Mouse (Mus musculus): Measurements from ENCODE around the gene E130308A19Rik. TPM values are rescaled to one million over a fixed set of nuclear protein-coding genes. Genes with fewer than 3 reads are reported as not detected.

The E130308A19Rik gene
- polyA plus RNA-seq, 1 experiment from 2014 or later, result 55.3 TPM

DNA sequence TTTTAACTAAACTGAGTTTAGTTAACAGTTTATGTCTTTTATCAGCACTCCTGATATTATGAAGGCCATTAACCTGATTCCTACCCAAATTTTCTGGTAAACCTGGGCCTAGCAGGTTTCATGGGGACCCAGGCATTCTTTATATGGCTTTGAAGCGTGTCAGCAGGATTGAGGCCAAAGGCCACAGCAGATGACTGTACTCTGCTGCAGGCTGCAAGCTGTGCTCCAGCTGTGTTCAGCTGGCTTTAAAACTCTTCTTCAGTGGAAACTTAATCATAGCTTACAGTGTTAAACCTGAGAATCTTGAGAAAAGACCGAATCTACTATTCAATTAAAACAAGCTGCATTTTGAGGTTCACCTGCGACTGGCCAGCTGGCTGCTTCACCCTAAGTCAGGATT is 71.9 kb downstream of the E130308A19Rik start:
- Histone ChIP-seq H3K4me3 (replicated peaks) (no peak overlapping the region), H3K9ac (no peak overlapping the region)
- no peak for ATAC-seq (ENCODE audit: low FRiP score)

DNA sequence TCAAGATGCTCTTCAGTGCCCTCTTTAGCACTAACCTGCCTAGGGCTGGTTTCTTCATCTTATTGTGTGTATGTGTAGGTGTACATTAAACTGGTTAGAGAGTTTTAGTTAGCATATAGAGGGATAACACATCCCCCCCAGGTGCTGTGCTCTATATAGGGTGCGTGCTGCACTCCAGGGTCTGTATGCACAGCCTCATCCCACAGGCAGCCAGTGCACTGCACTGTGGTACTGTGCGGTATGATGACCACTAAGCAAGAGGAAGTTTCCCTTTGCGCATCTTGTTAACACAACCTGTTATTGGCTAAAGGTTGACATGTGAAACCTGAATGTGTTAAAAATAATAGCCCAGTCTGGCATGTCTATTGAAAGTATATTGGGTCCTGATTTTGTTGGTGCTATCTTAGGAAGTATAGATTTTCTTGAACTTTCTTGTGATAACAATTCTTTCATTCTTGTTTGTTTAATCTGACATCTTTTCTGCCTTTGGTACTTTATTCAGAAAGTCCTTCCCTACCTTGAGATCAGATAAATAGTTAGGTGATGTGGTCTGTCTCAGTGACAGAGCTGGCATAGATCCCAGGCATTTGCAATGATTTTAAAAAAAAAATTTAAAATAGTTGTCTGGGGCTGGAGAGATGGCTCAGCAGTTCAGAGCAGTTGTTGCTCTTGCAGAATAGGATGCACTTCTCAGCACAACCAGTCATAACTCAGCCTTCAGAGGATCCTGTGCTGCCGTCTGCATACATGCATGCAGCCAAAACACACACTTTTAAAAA is 73.2 kb downstream of the E130308A19Rik start:
- H3K27ac ChIP-seq, result no peak overlapping the region
- no peaks in the 10 kb centered on the region for H3K36me3 ChIP-seq (replicated peaks)
- H3K9ac ChIP-seq, result no peak overlapping the region
- no peaks in the 10 kb centered on the region for H3K27me3 ChIP-seq
- 96% methylated on average over 4 of the region's 4 CpGs for WGBS
- no peaks in the 10 kb centered on the region; the same call in 1 of the 2 replicates for H3K4me1 ChIP-seq
- H3K4me2 ChIP-seq, result no peak overlapping the region
- no peaks in the 10 kb centered on the region for H3K9me3 ChIP-seq
- no peak for ATAC-seq (ENCODE audit: low FRiP score)
- no peak overlapping the region for H3K4me3 ChIP-seq (replicated peaks)

More for the DNA sequence above, 71.9 kb downstream of the E130308A19Rik start:
- 68% methylated on average over 3 of the region's 3 CpGs for WGBS
- Histone ChIP-seq H3K36me3 (replicated peaks) (no peaks in the 10 kb centered on the region), H3K4me1 (no peaks in the 10 kb centered on the region; the same call in 1 of the 2 replicates), H3K9me3 (no peaks in the 10 kb centered on the region), H3K4me2 (no peak overlapping the region), H3K27ac (no peak overlapping the region), H3K27me3 (no peaks in the 10 kb centered on the region)

DNA sequence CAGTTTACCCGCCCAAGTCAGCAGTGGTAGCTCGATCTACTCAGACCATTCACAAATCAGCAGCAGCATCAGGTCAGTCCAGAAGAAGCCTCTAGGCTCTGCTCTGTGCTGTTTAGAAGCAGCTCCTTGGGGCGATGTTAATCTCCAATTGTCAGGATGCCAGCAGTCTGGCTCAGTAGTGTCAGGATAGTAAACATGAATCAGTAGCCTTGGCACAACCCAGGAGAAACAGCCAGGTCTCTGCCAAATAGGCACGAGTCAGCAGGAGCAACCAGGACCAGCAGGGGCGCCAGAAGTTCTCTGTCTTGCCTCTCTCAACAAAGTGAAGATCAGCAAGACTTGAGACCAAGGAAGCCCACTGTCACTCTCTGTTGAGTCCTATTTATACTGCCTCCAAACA is 83.3 kb downstream of the E130308A19Rik start:
- Histone ChIP-seq H3K4me1 (peaks cover 23% of the 10 kb centered on the region; the same call in 1 of the 2 replicates), H3K27ac (no peak overlapping the region), H3K4me3 (replicated peaks) (no peak overlapping the region), H3K9ac (no peak overlapping the region), H3K9me3 (no peaks in the 10 kb centered on the region), H3K27me3 (no peaks in the 10 kb centered on the region), H3K4me2 (no peak overlapping the region), H3K36me3 (replicated peaks) (no peaks in the 10 kb centered on the region)
- 85% methylated on average over 5 of the region's 5 CpGs for WGBS
- ATAC-seq (ENCODE audit: low FRiP score), result no peak

DNA sequence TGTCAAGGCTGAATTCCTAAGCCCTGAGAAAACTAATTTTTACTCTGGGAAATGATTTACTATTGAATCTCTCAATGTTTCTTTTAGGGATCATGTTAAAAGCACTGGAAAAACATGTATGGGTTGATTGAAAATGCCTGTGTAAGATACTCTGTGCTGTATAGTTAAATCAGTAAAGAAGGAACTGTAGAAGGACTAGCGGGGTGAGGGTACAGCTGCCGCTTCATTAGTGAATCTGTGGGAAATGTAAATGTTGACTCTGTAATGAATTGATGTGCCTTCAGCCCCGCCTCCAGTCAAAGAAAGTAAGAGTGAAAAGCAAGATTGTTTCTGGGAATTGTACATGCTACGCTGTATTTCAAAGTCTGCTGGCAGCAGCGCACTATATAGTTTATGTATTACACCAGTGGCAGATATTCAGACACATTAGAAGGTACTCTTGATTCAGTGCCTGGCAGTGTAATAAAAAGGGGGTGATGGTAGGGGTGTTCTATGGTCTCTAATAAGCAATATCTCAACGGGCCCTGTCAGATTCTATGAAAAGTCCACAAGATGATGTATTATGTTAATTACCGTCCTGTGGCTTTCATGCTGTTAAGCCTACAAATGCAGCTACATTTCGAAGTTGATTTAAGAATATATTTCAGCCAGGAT is 84.9 kb downstream of the E130308A19Rik start:
- Histone ChIP-seq H3K27ac (peak overlapping the region; percentile 65; the same call in 1 of the 2 replicates), H3K4me3 (replicated peaks) (no peak overlapping the region), H3K9ac (no peak overlapping the region), H3K9me3 (no peaks in the 10 kb centered on the region), H3K27me3 (no peaks in the 10 kb centered on the region), H3K4me2 (no peak overlapping the region), H3K36me3 (replicated peaks) (no peaks in the 10 kb centered on the region), H3K4me1 (peaks cover 34% of the 10 kb centered on the region)
- WGBS, result 50% methylated on average over 8 of the region's 8 CpGs
- 0 out of 2 replicates have a peak, but pooled peaks have one; percentile 46 for ATAC-seq (ENCODE audit: low FRiP score)

DNA sequence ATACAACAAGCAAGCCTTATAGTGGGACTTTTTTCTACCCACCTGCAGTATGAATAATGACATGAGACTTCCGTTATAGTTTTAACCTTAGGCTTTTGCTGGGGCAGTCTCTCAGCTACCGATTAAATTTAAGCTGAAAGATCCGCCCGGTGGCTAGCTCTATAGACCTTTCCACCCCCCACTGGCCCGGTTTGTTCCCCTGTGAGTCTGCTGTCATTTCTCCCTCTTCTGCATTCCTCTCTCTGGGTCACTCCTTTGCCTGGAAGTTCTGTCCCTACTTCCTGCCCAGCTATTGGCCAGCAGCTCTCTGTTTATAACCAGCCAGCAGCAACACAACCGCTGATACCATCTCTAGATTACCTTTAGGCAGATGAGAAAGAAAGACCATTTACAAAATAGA is 86.4 kb downstream of the E130308A19Rik start:
- Histone ChIP-seq H3K4me1 (peaks cover 35% of the 10 kb centered on the region), H3K4me2 (no peak overlapping the region), H3K36me3 (replicated peaks) (no peaks in the 10 kb centered on the region), H3K9me3 (no peaks in the 10 kb centered on the region), H3K27me3 (no peaks in the 10 kb centered on the region), H3K9ac (no peak overlapping the region), H3K27ac (no peak overlapping the region), H3K4me3 (replicated peaks) (no peak overlapping the region)
- WGBS, result 55% methylated on average over 6 of the region's 6 CpGs
- no peak for ATAC-seq (ENCODE audit: low FRiP score)

DNA sequence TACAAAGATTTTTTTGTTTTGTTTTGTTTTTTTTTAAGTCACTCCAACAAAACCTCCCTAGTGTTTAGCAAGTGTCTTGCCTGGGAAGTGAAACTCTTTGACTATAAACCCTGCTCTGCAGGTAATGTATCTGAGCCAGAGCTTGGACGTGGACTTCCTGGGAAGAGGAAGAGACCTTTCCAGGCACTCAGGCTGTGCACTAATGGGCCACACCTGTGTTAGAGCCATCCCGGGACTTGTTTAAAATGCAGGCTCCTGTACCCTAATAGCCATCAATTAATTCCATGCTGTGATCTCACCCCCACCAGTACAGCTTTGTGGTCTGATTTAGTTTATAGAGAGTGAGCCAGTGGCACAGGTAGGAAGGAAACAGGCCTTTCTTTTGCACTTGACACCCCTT is 86.9 kb downstream of the E130308A19Rik start:
- no peak overlapping the region for H3K27ac ChIP-seq
- H3K9ac ChIP-seq, result no peak overlapping the region
- ATAC-seq (ENCODE audit: low FRiP score), result no peak
- no peaks in the 10 kb centered on the region for H3K9me3 ChIP-seq
- H3K4me1 ChIP-seq, result peaks cover 35% of the 10 kb centered on the region
- H3K4me2 ChIP-seq, result no peak overlapping the region
- WGBS, result 50% methylated on average over 2 of the region's 2 CpGs
- H3K4me3 ChIP-seq (replicated peaks), result no peak overlapping the region
- no peaks in the 10 kb centered on the region for H3K36me3 ChIP-seq (replicated peaks)
- no peaks in the 10 kb centered on the region for H3K27me3 ChIP-seq

DNA sequence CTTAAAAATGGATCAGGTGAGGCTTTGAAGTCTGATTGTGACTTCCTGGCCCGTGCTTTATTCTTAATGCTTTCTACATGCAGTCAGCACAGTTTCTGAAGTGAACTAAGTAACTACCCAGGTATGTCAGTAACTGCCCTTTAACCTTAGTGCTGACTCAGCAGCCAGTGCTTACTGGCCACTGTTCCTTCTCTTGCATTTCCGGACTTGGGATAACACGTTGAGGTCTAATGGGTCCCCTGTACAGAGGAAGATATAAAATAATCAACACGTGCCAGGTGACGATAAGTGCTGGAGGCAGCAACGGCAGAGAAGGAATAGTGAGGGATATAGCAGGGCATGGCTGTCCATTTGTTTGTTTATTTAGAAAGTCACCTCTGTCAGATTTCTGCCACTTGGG is 88.5 kb downstream of the E130308A19Rik start:
- H3K9ac ChIP-seq, result no peak overlapping the region
- no peak for ATAC-seq (ENCODE audit: low FRiP score)
- peaks cover under 1% of the 10 kb centered on the region; the same call in 1 of the 2 replicates for H3K36me3 ChIP-seq (replicated peaks)
- no peak overlapping the region for H3K4me2 ChIP-seq
- WGBS, result 91% methylated on average over 6 of the region's 6 CpGs
- H3K27ac ChIP-seq, result no peak overlapping the region
- no peak overlapping the region for H3K4me3 ChIP-seq (replicated peaks)
- H3K4me1 ChIP-seq, result peaks cover 37% of the 10 kb centered on the region
- H3K27me3 ChIP-seq, result no peaks in the 10 kb centered on the region
- H3K9me3 ChIP-seq, result no peaks in the 10 kb centered on the region

DNA sequence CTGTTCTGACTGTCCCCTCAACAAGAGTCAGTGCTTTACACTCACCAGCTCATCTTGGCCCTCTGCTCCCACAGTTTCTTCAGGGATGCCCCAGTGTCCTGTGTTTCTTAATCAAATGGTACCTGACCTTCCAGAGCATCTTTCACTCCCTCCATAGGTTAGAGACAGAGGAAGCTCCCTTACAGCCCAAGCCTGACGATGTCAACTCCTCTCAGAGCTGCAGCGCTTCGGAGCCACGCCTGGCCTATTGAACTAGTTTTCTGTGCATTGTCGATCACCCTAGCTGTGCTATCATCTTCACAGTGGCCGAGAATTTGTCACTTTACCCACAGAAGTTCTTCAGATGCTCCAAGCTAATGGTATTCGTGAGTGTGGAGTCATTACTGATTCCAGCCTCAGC is 88.9 kb downstream of the E130308A19Rik start:
- 65% methylated on average over 7 of the region's 7 CpGs for WGBS
- H3K27me3 ChIP-seq, result no peaks in the 10 kb centered on the region
- H3K4me2 ChIP-seq, result no peak overlapping the region
- H3K27ac ChIP-seq, result no peak overlapping the region
- H3K36me3 ChIP-seq (replicated peaks), result peaks cover 5% of the 10 kb centered on the region
- no peak for ATAC-seq (ENCODE audit: low FRiP score)
- no peak overlapping the region for H3K9ac ChIP-seq
- no peak overlapping the region for H3K4me3 ChIP-seq (replicated peaks)
- peaks cover 39% of the 10 kb centered on the region for H3K4me1 ChIP-seq
- H3K9me3 ChIP-seq, result no peaks in the 10 kb centered on the region

DNA sequence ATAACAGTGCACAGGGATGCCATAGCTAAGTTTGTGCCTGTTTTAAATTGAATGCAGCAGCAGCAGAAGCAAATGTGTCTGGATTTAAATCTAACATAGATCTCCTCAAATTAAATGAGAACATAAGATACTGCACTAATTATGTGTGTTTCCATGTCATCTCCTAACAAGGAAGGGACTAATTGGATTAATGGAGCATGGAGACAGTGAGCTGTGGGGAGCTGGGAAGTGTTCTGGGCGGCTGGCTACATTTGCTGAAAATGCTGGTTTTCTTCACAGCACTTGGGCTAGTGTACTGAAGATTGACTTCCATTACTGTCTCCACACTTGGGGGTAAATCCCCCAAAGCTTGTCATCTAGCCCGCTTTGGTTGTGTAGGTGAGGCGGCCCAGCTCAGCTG is 89.5 kb downstream of the E130308A19Rik start:
- peaks cover 37% of the 10 kb centered on the region for H3K4me1 ChIP-seq
- WGBS, result 73% methylated on average over 3 of the region's 3 CpGs

DNA sequence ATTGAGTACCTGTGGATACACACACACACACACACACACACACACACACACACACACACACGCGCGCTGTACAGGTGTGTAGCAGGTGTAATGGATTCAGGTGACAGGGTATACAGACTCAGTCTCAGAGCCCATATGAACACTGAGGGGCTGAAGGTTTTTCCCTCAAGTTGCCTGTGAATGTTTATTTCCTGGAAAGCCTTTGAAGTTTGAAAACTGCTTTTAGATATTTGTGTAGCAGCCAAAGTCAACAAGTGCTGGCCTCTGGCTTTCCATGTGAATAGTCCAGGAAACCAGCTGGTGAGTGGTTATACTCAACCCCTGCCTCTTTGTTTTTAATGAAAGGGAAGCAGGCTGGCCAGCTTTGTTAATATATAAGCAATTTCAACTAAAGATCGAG is 91.3 kb downstream of the E130308A19Rik start:
- H3K9ac ChIP-seq, result no peak overlapping the region
- no peaks in the 10 kb centered on the region for H3K27me3 ChIP-seq
- peaks cover 24% of the 10 kb centered on the region for H3K4me1 ChIP-seq
- 84% methylated on average over 4 of the region's 4 CpGs for WGBS
- H3K4me2 ChIP-seq, result no peak overlapping the region
- no peak overlapping the region for H3K4me3 ChIP-seq (replicated peaks)
- H3K36me3 ChIP-seq (replicated peaks), result peaks cover 11% of the 10 kb centered on the region
- no peaks in the 10 kb centered on the region for H3K9me3 ChIP-seq
- ATAC-seq (ENCODE audit: low FRiP score), result no peak
- H3K27ac ChIP-seq, result no peak overlapping the region

More for the DNA sequence above, 89.5 kb downstream of the E130308A19Rik start:
- Histone ChIP-seq H3K9me3 (no peaks in the 10 kb centered on the region), H3K27ac (no peak overlapping the region), H3K36me3 (replicated peaks) (peaks cover 11% of the 10 kb centered on the region), H3K4me2 (no peak overlapping the region), H3K9ac (no peak overlapping the region), H3K27me3 (no peaks in the 10 kb centered on the region), H3K4me3 (replicated peaks) (no peak overlapping the region)
- no peak for ATAC-seq (ENCODE audit: low FRiP score)

DNA sequence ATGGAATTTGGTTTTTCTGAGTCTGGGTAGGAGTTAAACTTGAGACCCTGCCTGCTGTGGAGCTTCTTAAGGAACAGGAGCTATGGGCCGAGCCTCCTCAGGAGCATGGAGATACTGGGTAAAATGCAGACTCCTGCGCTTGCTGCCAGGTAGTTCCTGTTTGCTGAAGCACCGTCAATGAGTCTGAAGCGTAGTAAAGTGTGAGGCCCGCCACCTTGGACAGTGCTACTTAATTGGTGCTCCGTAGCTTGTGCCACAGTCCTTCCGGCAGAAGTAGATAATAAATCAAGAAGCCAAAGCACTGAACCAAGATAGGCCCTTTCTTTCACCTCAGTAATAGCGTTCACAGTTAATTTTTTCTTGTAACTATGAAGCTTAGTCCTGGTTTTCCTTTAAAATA is 92.5 kb downstream of the E130308A19Rik start:
- no peaks in the 10 kb centered on the region for H3K27me3 ChIP-seq
- peaks cover 11% of the 10 kb centered on the region for H3K36me3 ChIP-seq (replicated peaks)
- H3K9me3 ChIP-seq, result no peaks in the 10 kb centered on the region
- H3K27ac ChIP-seq, result no peak overlapping the region
- no peak overlapping the region for H3K9ac ChIP-seq
- 0 out of 2 replicates have a peak, but pooled peaks have one; percentile 36 for ATAC-seq (ENCODE audit: low FRiP score)
- WGBS, result 86% methylated on average over 8 of the region's 8 CpGs
- no peak overlapping the region for H3K4me2 ChIP-seq
- no peak overlapping the region for H3K4me3 ChIP-seq (replicated peaks)
- peaks cover 16% of the 10 kb centered on the region for H3K4me1 ChIP-seq

DNA sequence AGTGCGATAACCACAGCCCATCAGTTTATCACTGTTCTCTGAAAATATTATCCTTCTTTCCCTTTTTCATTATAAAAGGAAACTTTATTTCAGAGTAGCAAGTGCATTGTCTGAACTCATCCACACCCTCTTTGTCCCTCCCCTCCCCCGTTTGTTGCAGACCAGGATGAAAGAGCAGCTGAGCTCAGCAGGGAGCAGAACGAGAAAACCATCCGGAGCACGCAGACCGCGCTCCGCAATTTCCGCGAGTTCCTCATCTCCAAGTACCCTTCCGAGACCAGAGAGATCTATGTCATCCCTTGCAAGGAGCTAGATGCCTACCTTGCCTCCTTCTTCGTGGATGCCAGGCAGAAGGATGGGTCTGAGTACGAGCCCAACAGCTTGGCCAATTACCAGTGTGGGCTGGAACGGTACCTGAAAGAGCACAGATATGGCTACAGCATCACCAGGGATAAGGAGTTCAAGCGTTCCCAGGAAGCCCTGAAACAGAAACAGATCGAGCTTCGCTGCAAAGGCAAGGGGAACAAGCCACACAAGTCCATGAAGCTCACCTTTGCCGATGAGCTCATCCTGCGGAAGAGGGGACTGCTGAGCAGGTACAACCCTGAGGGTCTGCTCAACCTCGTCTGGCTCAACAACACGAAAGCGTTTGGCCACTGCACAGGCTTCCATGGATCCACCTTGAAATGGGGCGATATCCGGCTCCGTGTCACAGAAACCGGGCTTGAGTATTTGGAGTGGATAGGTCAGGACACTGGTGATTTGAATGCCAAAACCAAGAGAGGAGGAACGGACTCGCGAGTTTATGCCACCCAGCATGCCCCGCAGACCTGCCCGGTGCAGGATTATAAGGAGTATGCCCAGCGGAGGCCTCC is 93.7 kb downstream of the E130308A19Rik start:
- H3K36me3 ChIP-seq (replicated peaks), result peaks cover 11% of the 10 kb centered on the region
- H3K4me1 ChIP-seq, result peaks cover 14% of the 10 kb centered on the region
- 86% methylated on average over 32 of the region's 32 CpGs for WGBS
- no peaks in the 10 kb centered on the region for H3K9me3 ChIP-seq
- no peaks in the 10 kb centered on the region for H3K27me3 ChIP-seq
- H3K9ac ChIP-seq, result no peak overlapping the region
- no peak overlapping the region for H3K4me3 ChIP-seq (replicated peaks)
- no peak overlapping the region for H3K4me2 ChIP-seq
- no peak for ATAC-seq (ENCODE audit: low FRiP score)
- no peak overlapping the region for H3K27ac ChIP-seq

Data from forebrain, embryonic 12.5 days (tissue).